Mouse (Mus musculus) MEL-GATA-1-ER (cell line): ENCODE results near the gene Melk.

ENCODE experiments used
- DNase-seq: peaks from one replicate; pipeline ENCODE4 v3.0.0-alpha.2; 2012; ENCODE audit warnings: low read depth; ENCODE audit errors: extremely low read depth

Melk gene

GRCm38 (mm10) chr4:44326721-44327120 is 26.0 kb downstream of the Melk start:
- no peak for DNase-seq

- DNase-seq, result no peak
Measured at GRCm38 (mm10) chr4:44327976-44328375, 27.3 kb downstream of the Melk start.

GRCm38 (mm10) chr4:44335006-44335405 is 34.3 kb downstream of the Melk start:
- DNase-seq, result no peak

- DNase-seq, result no peak
Measured at GRCm38 (mm10) chr4:44361670-44362069, 61.0 kb downstream of the Melk start.

- DNase-seq, result no peak
Measured at GRCm38 (mm10) chr4:44363434-44364013, 62.8 kb downstream of the Melk start.

- DNase-seq, result no peak
Measured at GRCm38 (mm10) chr4:44392231-44393216, 91.8 kb downstream of the Melk start.

- no peak for DNase-seq
Measured at GRCm38 (mm10) chr4:44402607-44403006, 101.9 kb downstream of the Melk start.

- DNase-seq, result no peak
Measured at GRCm38 (mm10) chr4:44404487-44404886, 103.8 kb downstream of the Melk start.
